Mouse (Mus musculus) liver, embryonic 14 days (tissue): ENCODE data around the gene Gm42674. TPM values are rescaled to one million over a fixed set of nuclear protein-coding genes. Genes with fewer than 3 reads are reported as not detected.

Experiments used
- polyA plus RNA-seq: library from polyadenylated mRNA; depleted of rRNA; stranded (reverse); fragments of >200 nt; gene quantifications from 2 replicates; pipeline ENCODE4 v1.2.3, GENCODE M21; 2012; rRNA removed

Gene Gm42674
- not detected in 2 replicates for polyA plus RNA-seq

DNA sequence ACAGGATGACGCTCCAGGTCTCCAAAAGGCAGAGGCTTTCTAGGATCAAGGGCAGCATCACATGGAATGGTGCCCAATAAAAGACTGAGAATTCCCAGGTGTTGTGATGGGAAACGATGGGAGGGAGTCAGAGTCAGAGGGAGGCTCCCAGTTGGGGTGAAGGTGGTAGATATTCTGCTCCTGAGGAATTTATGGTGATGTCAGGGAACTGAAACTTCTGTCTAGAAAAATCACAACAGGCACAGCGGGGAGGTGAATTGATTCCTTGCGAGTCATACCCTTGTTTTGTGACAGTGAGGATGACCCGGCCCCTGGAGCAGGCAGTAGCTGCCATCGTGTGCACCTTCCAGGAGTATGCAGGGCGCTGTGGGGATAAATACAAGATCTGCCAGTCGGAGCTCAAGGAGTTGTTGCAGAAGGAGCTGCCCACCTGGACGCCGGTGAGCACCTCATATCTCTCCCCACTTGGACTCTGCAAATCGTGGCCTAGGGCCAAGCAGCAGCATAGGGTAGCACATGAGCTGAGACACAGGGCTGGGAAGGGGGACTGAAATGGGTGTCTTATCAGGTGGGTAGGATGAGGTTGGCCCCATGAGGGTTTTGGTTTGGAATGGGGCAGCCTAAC lies at the start of gene Gm42674:
Gene Gm42674 (plus strand): TSS at position 419 of the 625 bp plus-strand sequence.

DNA sequence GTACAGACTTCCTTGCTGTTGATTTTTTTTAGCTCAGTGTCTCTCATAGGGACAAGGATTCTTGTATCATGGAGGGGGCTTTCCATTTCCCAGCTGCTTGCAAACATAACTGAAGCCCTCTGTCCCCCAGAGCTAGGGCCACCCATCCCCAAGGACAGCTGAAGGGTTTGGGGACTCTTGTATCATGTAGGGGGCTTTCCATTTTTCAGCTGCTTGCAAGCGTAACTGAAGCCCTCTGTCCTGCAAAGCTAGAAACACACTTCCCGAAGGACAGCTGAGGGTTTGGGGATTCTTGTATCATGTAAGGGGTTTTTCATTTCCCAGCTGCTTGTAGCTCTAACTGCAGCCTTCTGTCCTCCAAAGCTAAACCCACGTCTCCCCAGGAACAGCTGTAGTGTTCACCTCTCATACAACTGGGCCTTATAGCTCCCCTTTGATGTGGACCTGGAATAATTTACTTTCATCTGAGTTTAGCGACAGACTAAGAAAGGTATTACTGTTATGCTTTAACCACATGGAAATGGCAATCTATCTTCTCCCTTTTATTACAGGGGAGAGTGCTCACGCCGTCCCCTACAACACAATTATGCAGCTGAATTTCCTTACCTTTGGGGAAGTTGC lies 41.6 kb upstream of the Gm42674 start, which contains the start of gene S100a3:
Gene S100a3 (plus strand): TSS at position 571 of the 621 bp plus-strand sequence.

DNA sequence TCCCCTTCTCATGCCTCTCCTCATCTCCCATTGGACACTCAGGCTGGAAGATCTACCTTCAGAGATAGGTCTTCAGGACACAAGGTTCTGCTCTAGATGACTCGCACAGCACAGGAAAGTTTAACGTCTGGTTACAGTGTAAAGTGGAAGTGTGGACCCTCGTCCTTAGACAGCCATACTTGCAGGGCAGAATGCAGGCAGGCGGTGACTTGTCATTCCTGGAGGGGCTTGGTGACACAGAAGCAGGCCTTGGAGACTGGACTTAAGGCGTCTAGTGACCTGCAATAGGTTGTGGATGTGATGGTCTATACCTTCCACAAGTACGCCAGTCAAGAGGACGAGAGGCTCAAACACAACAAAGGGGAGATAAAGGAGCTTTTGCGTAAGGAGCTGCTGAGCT lies 11.8 kb upstream of the Gm42674 start, which contains the start of gene S100a2:
Gene S100a2 (plus strand): TSS at position 301 of the 400 bp plus-strand sequence.

DNA sequence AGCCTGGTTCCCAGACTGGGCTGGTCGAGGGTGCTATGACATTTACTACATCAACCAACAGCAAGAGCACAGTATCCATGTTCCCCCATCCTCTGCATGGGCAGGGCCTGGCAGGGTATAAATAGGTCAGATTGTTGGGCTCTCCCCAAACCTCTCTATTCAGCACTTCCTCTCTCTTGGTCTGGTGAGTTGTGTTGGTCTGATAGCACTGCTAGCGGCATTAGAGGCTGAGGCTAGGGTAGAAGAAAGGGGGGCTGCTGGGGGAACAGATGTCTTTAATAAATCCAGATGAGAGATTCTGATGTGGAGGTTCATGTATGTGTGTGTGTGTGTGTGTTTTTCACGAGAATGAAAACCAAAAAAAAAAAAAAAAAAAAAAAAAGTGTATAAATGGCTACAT lies 1.9 kb downstream of the Gm42674 start, which contains the start of gene S100a4:
Gene S100a4 (plus strand): TSS at position 149 of the 400 bp plus-strand sequence.

DNA sequence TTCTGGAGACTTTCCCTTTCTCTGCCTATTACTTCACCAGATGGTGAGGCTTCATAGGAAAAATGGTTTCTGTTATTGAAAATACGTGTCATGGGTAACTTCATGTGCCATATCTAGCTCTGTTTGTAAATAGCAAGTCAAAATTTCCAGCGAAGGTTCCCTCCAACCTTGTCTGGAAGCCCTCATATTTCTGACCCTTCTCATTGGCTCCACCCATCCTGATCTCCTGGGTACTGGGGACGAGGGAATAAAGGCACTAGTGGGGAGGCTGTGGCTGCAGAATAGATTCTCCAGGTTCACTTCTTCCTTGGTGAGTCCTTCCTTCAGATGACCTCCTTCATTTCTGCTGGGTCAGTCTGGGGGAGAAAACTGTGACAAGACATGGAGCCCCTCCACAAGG lies 6.5 kb downstream of the Gm42674 start, which contains the start of gene S100a5:
Gene S100a5 (plus strand): TSS at position 301 of the 400 bp plus-strand sequence.

DNA sequence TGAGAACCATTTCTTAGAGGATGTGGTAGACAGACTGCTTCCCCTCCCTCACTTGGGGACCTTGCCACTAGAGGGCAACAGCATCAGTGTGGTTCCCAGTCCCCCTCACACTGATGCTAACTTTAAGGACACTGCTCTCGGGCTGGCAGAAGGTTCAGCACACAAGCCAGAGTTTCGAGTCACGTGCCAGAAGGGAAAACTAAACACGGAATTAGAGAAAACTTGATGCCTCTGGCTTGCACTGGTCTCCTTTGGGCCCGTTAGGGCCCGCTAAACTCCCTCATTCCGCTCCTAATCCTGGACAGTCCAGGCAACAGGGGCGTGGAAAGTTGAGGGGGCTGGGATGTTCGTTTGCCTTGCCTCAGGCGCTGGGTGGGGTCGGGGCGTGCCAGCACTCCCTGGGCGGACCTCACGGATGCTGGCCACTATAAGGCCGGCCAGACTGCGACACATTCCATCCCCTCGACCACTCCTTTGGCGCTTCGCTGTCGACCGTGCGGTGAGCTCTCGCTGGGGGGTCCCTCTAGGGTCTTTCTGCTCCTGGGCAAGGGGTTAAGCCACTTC lies 11.1 kb downstream of the Gm42674 start, which contains the start of gene S100a6:
Gene S100a6 (plus strand): TSS at position 155 of the 564 bp plus-strand sequence.

DNA sequence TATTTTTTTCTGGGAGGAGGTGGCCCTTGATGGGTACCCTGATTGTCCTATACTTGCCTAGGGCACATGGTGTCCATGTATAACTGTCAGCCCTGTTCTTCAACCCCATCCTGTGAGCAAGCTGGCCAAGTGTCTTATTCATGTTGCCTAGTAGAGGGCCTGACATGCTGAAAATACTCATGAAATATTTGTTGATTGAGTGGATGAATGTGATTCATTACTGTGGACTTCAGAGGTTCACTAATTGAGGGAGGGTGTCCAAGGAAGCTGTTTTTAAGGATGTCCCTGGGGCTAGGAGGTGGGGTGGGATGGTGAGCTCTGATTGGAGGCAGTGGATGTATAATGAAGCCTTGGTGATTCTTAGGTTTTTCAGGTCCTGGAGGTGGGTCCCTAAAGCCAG lies 52.0 kb downstream of the Gm42674 start, which contains the start of gene S100a7a:
Gene S100a7a (plus strand): TSS at position 301 of the 400 bp plus-strand sequence.

Other genes with a start within 250 kb of the Gm42674 start
- 1.8 and 1.9 TPM in 2 replicates for gene Slc27a3, start 212.0 kb upstream of the Gm42674 start, polyA plus RNA-seq
- gene Ints3, start 168.3 kb upstream of the Gm42674 start, polyA plus RNA-seq: 11.3 and 13.6 TPM in 2 replicates
- 6.3 and 7.8 TPM in 2 replicates for gene Npr1, start 136.0 kb upstream of the Gm42674 start, polyA plus RNA-seq
- 37.2 and 42.0 TPM in 2 replicates for gene Ilf2, start 125.8 kb upstream of the Gm42674 start, polyA plus RNA-seq
- gene Snapin, start 110.9 kb upstream of the Gm42674 start, polyA plus RNA-seq: 8.8 and 10.6 TPM in 2 replicates
- 53.6 and 54.9 TPM in 2 replicates for gene Chtop, start 92.4 kb upstream of the Gm42674 start, polyA plus RNA-seq
- 15.4 and 16.1 TPM in 2 replicates for gene S100a1, start 87.5 kb upstream of the Gm42674 start, polyA plus RNA-seq
- 11.2 TPM in 2 replicates for gene S100a13, start 87.5 kb upstream of the Gm42674 start, polyA plus RNA-seq
- gene S100a14, start 75.0 kb upstream of the Gm42674 start, polyA plus RNA-seq: 0.31 TPM in 1 of 2 replicates, not detected in the other
- gene S100a16, start 64.7 kb upstream of the Gm42674 start, polyA plus RNA-seq: 13.0 and 13.2 TPM in 2 replicates
- 0.05 TPM in 1 of 2 replicates, not detected in the other for gene S100a3, start 41.3 kb upstream of the Gm42674 start, polyA plus RNA-seq
- not detected in 2 replicates for gene S100a2, start 11.7 kb upstream of the Gm42674 start, polyA plus RNA-seq
- 1.9 and 3.1 TPM in 2 replicates for gene S100a4, start 1.9 kb downstream of the Gm42674 start, polyA plus RNA-seq
- gene S100a5, start 6.6 kb downstream of the Gm42674 start, polyA plus RNA-seq: not detected in 2 replicates
- 4.5 and 8.3 TPM in 2 replicates for gene S100a6, start 11.0 kb downstream of the Gm42674 start, polyA plus RNA-seq
- 0.03 TPM in 1 of 2 replicates, not detected in the other for gene S100a7a, start 52.1 kb downstream of the Gm42674 start, polyA plus RNA-seq
- 392 and 594 TPM in 2 replicates for gene S100a8, start 67.1 kb downstream of the Gm42674 start, polyA plus RNA-seq
- 408 and 596 TPM in 2 replicates for gene S100a9, start 93.8 kb downstream of the Gm42674 start, polyA plus RNA-seq
- not detected in 2 replicates for gene Pglyrp4, start 125.0 kb downstream of the Gm42674 start, polyA plus RNA-seq
- gene Gm5849, start 176.0 kb downstream of the Gm42674 start, polyA plus RNA-seq: not detected in 2 replicates